Mouse (Mus musculus): ENCODE data around the gene Abca13. TPM values are rescaled to one million over a fixed set of nuclear protein-coding genes. Genes with fewer than 3 reads are reported as not detected.

Abca13 gene
- total RNA-seq, 2 experiments from 2014 or later = not detected

- DNase-seq = no peak
These were observed 493.2 kb downstream of the Abca13 start for GRCm38 (mm10) chr11:9684952-9685351.

GRCm38 (mm10) chr11:9705190-9705589 lies 513.4 kb downstream of the Abca13 start:
- no peak for DNase-seq

GRCm38 (mm10) chr11:9727810-9728490 lies 536.2 kb downstream of the Abca13 start:
- no peak for DNase-seq

- no peak for DNase-seq
These were observed 539.6 kb downstream of the Abca13 start for GRCm38 (mm10) chr11:9731300-9731699.

Other genes with a start within 250 kb of the Abca13 start
- gene Pkd1l1, start 218.7 kb upstream of the Abca13 start, total RNA-seq (2021) = not detected
- gene Hus1, start 180.8 kb upstream of the Abca13 start, total RNA-seq (2021) = 1 to 10 TPM; 7.4 to 8.0 TPM
- not detected for gene Gm11992, start 143.3 kb upstream of the Abca13 start, total RNA-seq (2021)
- gene Sun3, start 143.0 kb upstream of the Abca13 start, total RNA-seq (2021) = not detected
- gene Upp1, start 73.8 kb upstream of the Abca13 start, total RNA-seq (2021) = 1 to 10 TPM in 1 of 2 experiments, under 1 TPM in 1; 0.23 to 1.7 TPM